ENCODE assay signal across 8 mouse cellular contexts in genomic region chr8:124792186-124792585, GRCm38 (mm10). TPM values are rescaled to one million over a fixed set of nuclear protein-coding genes. Genes with fewer than 3 reads are reported as not detected.
A peak's percentile ranks its signal among the peaks of the same experiment; 100 is the strongest.
DNase-seq lines count a peak whose midpoint lies in the region; ATAC-seq and TF ChIP-seq lines count a peak whose summit lies in the region.

No protein-coding gene starts in this region.

- H3K36me3 ChIP-seq in heart, embryonic 16.5 days (ENCODE audit: control insufficient read depth, insufficient read depth) = no peaks in the 10 kb centered on the region
- H3K36me3 ChIP-seq in heart, adult 2 months (ENCODE audit: control insufficient read depth, insufficient read depth, low read length) = no peaks in the 10 kb centered on the region
- no peaks in the 10 kb centered on the region for H3K36me3 ChIP-seq in embryonic facial prominence, embryonic 11.5 days (replicated peaks; ENCODE audit: control insufficient read depth, insufficient read depth, low read depth, low read length)
- no peaks in the 10 kb centered on the region for H3K36me3 ChIP-seq in intestine, postnatal 0 days (ENCODE audit: control insufficient read depth, insufficient read depth)
- H3K36me3 ChIP-seq in stomach, postnatal 0 days (ENCODE audit: control insufficient read depth, insufficient read depth, low read length) = no peaks in the 10 kb centered on the region

- DNase-seq in heart, adult 2 months = no peak
- DNase-seq in ZHBTc4 (ENCODE audit: low read depth, low spot score) = peak; percentile 49
- DNase-seq in embryonic facial prominence, embryonic 11.5 days (ENCODE audit: low spot score) = peak; percentile 8
- DNase-seq in mesoderm, embryonic 11.5 days (ENCODE audit: low read depth, low spot score) = peak; percentile 34
- peak; percentile 28 for DNase-seq in stomach, postnatal 0 days (ENCODE audit: low spot score)
- DNase-seq in gastrocnemius, adult 18-20 months (ENCODE audit: low spot score) = no peak

- no peak for TF ChIP-seq EP300 in heart, adult 2 months (IDR thresholded peaks at IDR 0.05; ENCODE audit: insufficient read depth, low read depth, low read length)
- no peak for TF ChIP-seq EP300 in stomach, postnatal 0 days (optimal IDR thresholded peaks at IDR 0.05)

- H3K4me3 ChIP-seq in heart, embryonic 16.5 days (ENCODE audit: low read length) = peak overlapping the region; percentile 69
- no peak overlapping the region; the same call in 1 of the 2 replicates for H3K4me3 ChIP-seq in heart, adult 2 months
- peak overlapping the region; percentile 50 for H3K4me3 ChIP-seq in embryonic facial prominence, embryonic 11.5 days (ENCODE audit: low read depth, low read length)
- peak overlapping the region; percentile 48 for H3K4me3 ChIP-seq in intestine, postnatal 0 days (ENCODE audit: low read depth, low read length)
- peak overlapping the region; percentile 51 for H3K4me3 ChIP-seq in stomach, postnatal 0 days (ENCODE audit: low read depth, low read length)

- no peak for TF ChIP-seq POLR2A in heart, adult 2 months (IDR thresholded peaks at IDR 0.05; ENCODE audit: insufficient read depth, low read depth, low read length)

- no peaks in the 10 kb centered on the region for H3K9me3 ChIP-seq in heart, embryonic 16.5 days (replicated peaks; ENCODE audit: control insufficient read depth, low read length)
- no peaks in the 10 kb centered on the region for H3K9me3 ChIP-seq in embryonic facial prominence, embryonic 11.5 days (replicated peaks; ENCODE audit: control insufficient read depth, low read length)
- no peaks in the 10 kb centered on the region for H3K9me3 ChIP-seq in intestine, postnatal 0 days (ENCODE audit: control insufficient read depth)
- no peaks in the 10 kb centered on the region for H3K9me3 ChIP-seq in stomach, postnatal 0 days (ENCODE audit: control insufficient read depth, low read length)

- H3K9ac ChIP-seq in heart, embryonic 16.5 days (ENCODE audit: low read length) = peak overlapping the region; percentile 27; the same call in 1 of the 2 replicates
- H3K9ac ChIP-seq in heart, adult 2 months (ENCODE audit: low read depth, low read length) = no peak overlapping the region
- peak overlapping the region; percentile 14; the same call in 1 of the 2 replicates for H3K9ac ChIP-seq in embryonic facial prominence, embryonic 11.5 days (replicated peaks; ENCODE audit: low read length)
- no peak overlapping the region for H3K9ac ChIP-seq in intestine, postnatal 0 days (ENCODE audit: low read depth, low read length)
- H3K9ac ChIP-seq in stomach, postnatal 0 days (ENCODE audit: low read length) = no peak overlapping the region

- intact Hi-C loops in heart, adult 2 months (cut with DNase I) = no loop called here

- H3K27me3 ChIP-seq in heart, embryonic 16.5 days (ENCODE audit: control insufficient read depth, insufficient read depth, low read length) = peaks cover 32% of the 10 kb centered on the region
- H3K27me3 ChIP-seq in heart, adult 2 months (ENCODE audit: control insufficient read depth, insufficient read depth, low read length) = peaks cover 24% of the 10 kb centered on the region
- H3K27me3 ChIP-seq in embryonic facial prominence, embryonic 11.5 days (ENCODE audit: control insufficient read depth, insufficient read depth, low read length) = peaks cover 39% of the 10 kb centered on the region
- H3K27me3 ChIP-seq in intestine, postnatal 0 days (replicated peaks; ENCODE audit: control insufficient read depth, insufficient read depth, low read length) = peaks cover 51% of the 10 kb centered on the region
- H3K27me3 ChIP-seq in stomach, postnatal 0 days (ENCODE audit: control insufficient read depth, insufficient read depth, low read length) = peaks cover 24% of the 10 kb centered on the region

- peak overlapping the region; percentile 100 for H3K4me2 ChIP-seq in heart, embryonic 16.5 days (ENCODE audit: low read depth, low read length)
- peak overlapping the region; percentile 97 for H3K4me2 ChIP-seq in embryonic facial prominence, embryonic 11.5 days (ENCODE audit: low read depth, low read length)
- peak overlapping the region; percentile 91 for H3K4me2 ChIP-seq in intestine, postnatal 0 days (replicated peaks; ENCODE audit: low read depth)
- H3K4me2 ChIP-seq in stomach, postnatal 0 days (replicated peaks; ENCODE audit: low read depth) = peak overlapping the region; percentile 96

- no peaks in the 10 kb centered on the region for H3K79me2 ChIP-seq in heart, adult 2 months (replicated peaks; ENCODE audit: control insufficient read depth, insufficient read depth, low read length)

- peaks cover 27% of the 10 kb centered on the region for H3K4me1 ChIP-seq in heart, embryonic 16.5 days (ENCODE audit: control insufficient read depth, insufficient read depth, low read length)
- no peaks in the 10 kb centered on the region for H3K4me1 ChIP-seq in heart, adult 2 months (ENCODE audit: control insufficient read depth, insufficient read depth, low read length)
- H3K4me1 ChIP-seq in embryonic facial prominence, embryonic 11.5 days (ENCODE audit: control insufficient read depth, insufficient read depth, low read length) = peaks cover 7% of the 10 kb centered on the region; the same call in 1 of the 2 replicates
- H3K4me1 ChIP-seq in intestine, postnatal 0 days (replicated peaks; ENCODE audit: control insufficient read depth, insufficient read depth, low read length) = peaks cover 9% of the 10 kb centered on the region; the same call in 1 of the 2 replicates
- H3K4me1 ChIP-seq in stomach, postnatal 0 days (replicated peaks; ENCODE audit: control insufficient read depth, insufficient read depth) = 0 out of 2 replicates have a peak, but pooled peaks cover 4% of the 10 kb centered on the region

- H3K27ac ChIP-seq in heart, embryonic 16.5 days (ENCODE audit: low read length) = no peak overlapping the region
- no peak overlapping the region for H3K27ac ChIP-seq in heart, adult 2 months
- peak overlapping the region; percentile 32; the same call in 1 of the 2 replicates for H3K27ac ChIP-seq in embryonic facial prominence, embryonic 11.5 days (replicated peaks; ENCODE audit: low read depth, low read length)
- no peak overlapping the region for H3K27ac ChIP-seq in intestine, postnatal 0 days (ENCODE audit: low read depth, low read length)
- H3K27ac ChIP-seq in stomach, postnatal 0 days (replicated peaks) = 0 out of 2 replicates have a peak overlapping the region, but pooled peaks have one; percentile 13

- no peak for ATAC-seq in heart, embryonic 16.5 days (replicated peaks; ENCODE audit: extremely low read depth, insufficient read depth, low FRiP score)
- no peak for ATAC-seq in embryonic facial prominence, embryonic 11.5 days (replicated peaks; ENCODE audit: insufficient number of reproducible peaks, low FRiP score, low TSS enrichment, low read depth)
- ATAC-seq in intestine, postnatal 0 days = no peak
- no peak for ATAC-seq in stomach, postnatal 0 days (ENCODE audit: low FRiP score, low TSS enrichment)

- no peak for TF ChIP-seq CTCF in heart, adult 2 months (IDR thresholded peaks at IDR 0.05)
- TF ChIP-seq CTCF in intestine, postnatal 0 days (IDR thresholded peaks at IDR 0.05; ENCODE audit: low read depth) = no peak
- TF ChIP-seq CTCF in stomach, postnatal 0 days (IDR thresholded peaks at IDR 0.05; ENCODE audit: low read depth) = no peak

- 1% methylated on average over 32 of the region's 32 CpGs for WGBS in heart, embryonic 16.5 days
- 2% methylated on average over 32 of the region's 32 CpGs for WGBS in heart, adult 2 months
- WGBS in embryonic facial prominence, embryonic 11.5 days = under 1% methylated on average over 32 of the region's 32 CpGs
- WGBS in intestine, postnatal 0 days = 1% methylated on average over 32 of the region's 32 CpGs
- 2% methylated on average over 32 of the region's 32 CpGs for WGBS in stomach, postnatal 0 days

RNA-seq across cellular contexts. Expression of gene Trim67, which starts 0.7 kb away (rescaled TPM):
- polyA plus RNA-seq in heart, embryonic 16.5 days (2015; fragmentation: Nextera tagmentation; extraction: Ambion mirVana) = 0.14 and 0.17 TPM in 2 replicates
- under 1 TPM; 0.43 to 0.47 TPM for total RNA-seq in heart, adult 2 months (2021)
- 1.3 and 2.0 TPM in 2 replicates for polyA plus RNA-seq in heart, adult 2 months (2012; rRNA removed)
- polyA plus RNA-seq in embryonic facial prominence, embryonic 11.5 days (2014; fragmentation: Nextera tagmentation; extraction: Ambion mirVana) = 1.2 and 1.4 TPM in 2 replicates
- 0.23 and 0.29 TPM in 2 replicates for polyA plus RNA-seq in intestine, postnatal 0 days (2015; fragmentation: Nextera tagmentation; extraction: Ambion mirVana)
- polyA plus RNA-seq in stomach, postnatal 0 days (2015; fragmentation: Nextera tagmentation; extraction: Ambion mirVana) = 0.23 and 0.33 TPM in 2 replicates
- total RNA-seq in gastrocnemius, adult 18-20 months (2021) = under 1 TPM; 0.05 to 0.21 TPM

RNA-seq across cellular contexts. Expression of gene Fam89a, which starts 40.6 kb away (rescaled TPM):
- polyA plus RNA-seq in heart, embryonic 16.5 days (2015; fragmentation: Nextera tagmentation; extraction: Ambion mirVana) = 1.6 and 1.9 TPM in 2 replicates
- 1 to 10 TPM; 1.6 to 2.1 TPM for total RNA-seq in heart, adult 2 months (2021)
- 1.8 and 3.2 TPM in 2 replicates for polyA plus RNA-seq in heart, adult 2 months (2012; rRNA removed)
- 6.0 and 6.8 TPM in 2 replicates for polyA plus RNA-seq in embryonic facial prominence, embryonic 11.5 days (2014; fragmentation: Nextera tagmentation; extraction: Ambion mirVana)
- 1.9 and 2.3 TPM in 2 replicates for polyA plus RNA-seq in intestine, postnatal 0 days (2015; fragmentation: Nextera tagmentation; extraction: Ambion mirVana)
- 12.5 and 13.0 TPM in 2 replicates for polyA plus RNA-seq in stomach, postnatal 0 days (2015; fragmentation: Nextera tagmentation; extraction: Ambion mirVana)
- total RNA-seq in gastrocnemius, adult 18-20 months (2021) = 1 to 10 TPM in 1 of 2 experiments, under 1 TPM in 1; 0.62 to 1.5 TPM

Comparison
In these comparisons a context has a peak if more than half of its experiments do, and no peak if none do; other contexts are left out.
1. H3K9ac ChIP-seq: peak in heart, embryonic 16.5 days (single experiment) and embryonic facial prominence, embryonic 11.5 days (single experiment); none in heart, adult 2 months (single experiment), intestine, postnatal 0 days (single experiment) and stomach, postnatal 0 days (single experiment).
2. H3K27ac ChIP-seq: peak in embryonic facial prominence, embryonic 11.5 days (single experiment) and stomach, postnatal 0 days (single experiment); none in heart, embryonic 16.5 days (single experiment), heart, adult 2 months (single experiment) and intestine, postnatal 0 days (single experiment).
3. DNase-seq: peak in ZHBTc4 (single experiment), embryonic facial prominence, embryonic 11.5 days (single experiment), mesoderm, embryonic 11.5 days (single experiment) and stomach, postnatal 0 days (single experiment); none in heart, adult 2 months (0 of 2) and gastrocnemius, adult 18-20 months (single experiment).
4. Peak in every context shown above with its lines, with median percentiles within 50 percentile points of each other: H3K4me2 ChIP-seq.